Mouse (Mus musculus) thymus, postnatal 0 days (tissue): ENCODE measurements around the gene Sec16b. TPM values are rescaled to one million over a fixed set of nuclear protein-coding genes. Genes with fewer than 3 reads are reported as not detected.

ENCODE experiments used
- DNase-seq: peaks from one replicate; pipeline ENCODE4 v3.0.0-alpha.2; 2015; ENCODE audit warnings: low spot score
- polyA plus RNA-seq: library from polyadenylated mRNA; unstranded; fragments of >200 nt; fragmentation: Nextera tagmentation; extraction: Ambion mirVana; gene quantifications from 2 replicates; pipeline ENCODE4 v1.2.1, GENCODE M21; 2015

Gene Sec16b
- polyA plus RNA-seq, 1 experiment from 2014 or later = 0.29 TPM

DNA sequence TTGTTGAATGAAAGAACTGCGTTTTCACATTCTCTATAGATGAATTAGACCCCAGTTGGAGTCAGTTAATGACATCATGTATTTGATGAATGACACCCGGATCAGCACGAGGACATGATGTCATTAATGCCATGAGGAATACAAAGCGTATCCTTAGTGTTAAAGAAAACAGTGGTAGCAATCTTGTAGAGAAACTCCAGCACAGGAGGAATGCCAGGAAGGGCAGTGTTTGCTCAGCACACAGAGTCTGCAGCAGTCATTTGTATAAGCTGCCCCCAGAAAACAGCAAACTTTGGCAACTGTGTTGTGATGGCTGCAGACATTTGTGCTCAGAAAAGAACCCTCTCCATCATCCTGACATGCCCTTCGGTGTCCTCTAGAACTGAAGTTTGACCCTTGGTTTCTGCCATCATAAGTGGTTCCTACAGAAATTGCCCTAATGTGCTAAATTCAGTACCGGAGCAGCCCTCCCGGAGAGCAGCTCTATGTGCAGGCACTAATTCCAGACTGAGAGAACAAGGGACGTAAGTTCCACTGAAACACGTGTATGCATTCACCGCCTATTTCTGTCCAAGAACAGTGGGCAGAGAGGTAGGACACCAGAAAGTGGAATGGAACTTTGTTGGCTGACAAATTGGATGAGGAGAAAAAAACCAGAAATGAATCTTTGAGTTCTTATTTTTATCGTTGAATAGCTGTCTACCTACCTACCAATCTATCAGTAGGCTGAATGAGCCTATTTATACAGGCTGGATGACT is 6.3 kb downstream of the Sec16b start:
- DNase-seq = no peak

GRCm38 (mm10) chr1:157513559-157513958 is 7.0 kb downstream of the Sec16b start:
- no peak for DNase-seq

DNA sequence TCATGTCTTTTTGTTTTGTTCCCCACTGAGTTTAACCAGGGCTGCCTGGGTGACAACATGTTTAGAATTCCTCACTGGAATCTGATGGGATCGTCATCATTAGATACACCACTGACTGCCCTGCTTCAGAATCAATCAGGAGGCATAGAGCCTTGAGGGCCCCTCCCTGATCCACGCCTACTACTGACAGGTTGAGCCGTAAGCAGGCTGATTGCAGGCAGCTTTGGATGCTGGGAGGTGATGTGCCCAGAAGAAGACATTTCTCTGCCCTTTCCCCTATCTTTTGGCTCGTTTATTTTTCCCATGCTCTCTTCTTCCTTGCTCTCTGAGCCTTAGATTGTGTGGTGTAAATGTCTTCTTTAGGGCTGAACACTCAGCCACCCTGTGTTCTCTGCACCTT is 7.8 kb downstream of the Sec16b start:
- no peak for DNase-seq

DNA sequence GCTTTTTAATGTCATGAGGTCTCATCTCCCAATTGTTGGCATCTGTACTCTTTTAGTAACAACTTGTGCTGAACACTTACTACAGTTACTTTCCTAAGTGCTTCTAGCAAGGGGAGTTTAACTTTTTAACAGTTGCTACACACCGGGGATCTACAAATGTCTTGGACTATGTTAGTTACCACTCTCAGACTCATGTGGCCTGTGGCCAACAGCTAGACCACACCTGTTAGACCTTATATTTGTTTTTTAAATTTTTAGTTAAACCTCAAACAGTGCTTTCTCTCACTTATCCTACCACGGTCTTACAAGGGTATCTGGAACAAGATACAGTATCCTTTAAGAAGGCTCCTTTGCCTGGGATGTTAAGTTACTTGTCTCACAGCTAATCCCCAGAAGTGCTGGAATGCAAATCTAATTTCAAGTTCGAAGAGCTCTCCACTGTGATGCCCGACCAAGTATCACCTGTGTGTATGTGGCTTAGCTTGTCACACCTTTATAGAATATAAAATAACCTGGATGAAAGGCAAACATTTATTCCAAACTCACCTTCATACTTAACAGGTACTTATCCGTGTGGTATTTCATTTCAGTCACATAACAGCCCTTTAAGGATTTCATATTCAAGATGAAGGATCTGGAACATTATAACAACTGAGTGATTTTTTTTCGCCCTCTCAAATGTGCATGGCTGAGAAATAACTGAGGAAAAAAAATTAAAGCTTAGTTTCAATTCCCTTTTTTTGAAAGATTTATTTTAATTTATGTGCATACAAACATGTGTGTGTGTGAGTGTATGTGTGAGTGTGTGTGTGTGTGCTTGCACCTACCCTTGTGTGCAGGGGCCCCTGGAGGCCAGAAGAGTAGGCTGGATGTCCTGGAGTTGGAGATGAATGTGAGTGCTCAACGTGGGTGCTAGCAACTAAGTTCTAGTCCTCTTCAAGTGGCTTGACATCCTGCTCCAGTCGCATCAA is 10.6 kb downstream of the Sec16b start:
- no peak for DNase-seq

- no peak for DNase-seq
Measured at GRCm38 (mm10) chr1:157518111-157518523, 11.6 kb downstream of the Sec16b start.

DNA sequence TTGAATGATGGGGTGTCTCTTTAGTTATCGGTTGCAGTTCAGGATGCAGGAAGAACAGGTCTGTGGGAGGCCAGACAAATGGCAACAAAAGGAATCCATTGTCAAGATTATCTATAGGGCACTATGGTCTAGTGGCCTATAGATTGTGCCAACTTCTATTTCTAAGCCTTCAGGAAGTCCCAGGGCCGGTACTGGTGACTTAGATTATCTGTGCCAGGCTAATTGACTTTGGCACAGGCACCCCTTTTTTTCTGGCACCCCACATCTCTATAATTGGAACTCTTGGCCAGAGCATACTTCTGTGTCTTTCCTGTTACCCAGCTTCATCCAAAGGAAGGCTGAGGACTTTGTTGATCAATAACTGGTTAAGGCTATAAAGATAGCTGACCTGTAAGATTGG is 12.9 kb downstream of the Sec16b start:
- no peak for DNase-seq

DNA sequence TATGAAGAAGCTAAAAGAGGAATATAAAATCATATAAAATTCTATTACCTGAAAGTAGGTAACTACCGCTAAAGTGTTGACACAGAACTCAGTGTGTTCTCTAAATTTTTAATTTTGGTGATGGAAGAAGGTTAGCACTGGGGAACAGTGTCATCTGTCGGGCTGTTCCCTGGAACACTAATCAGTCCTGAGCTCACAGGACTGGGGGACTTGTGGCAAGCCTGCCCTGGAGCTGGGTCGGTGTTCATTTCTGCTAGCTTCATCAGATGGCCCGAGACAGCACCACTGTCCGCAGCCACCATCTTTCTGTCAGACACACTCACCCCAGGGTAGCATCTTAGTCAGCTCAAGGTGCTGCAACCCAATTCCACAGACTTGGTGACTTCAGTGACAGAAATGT is 15.8 kb downstream of the Sec16b start:
- DNase-seq = no peak

GRCm38 (mm10) chr1:157524775-157525174 is 18.2 kb downstream of the Sec16b start:
- no peak for DNase-seq

- DNase-seq = no peak
Measured at GRCm38 (mm10) chr1:157525692-157526354, 19.3 kb downstream of the Sec16b start.

DNA sequence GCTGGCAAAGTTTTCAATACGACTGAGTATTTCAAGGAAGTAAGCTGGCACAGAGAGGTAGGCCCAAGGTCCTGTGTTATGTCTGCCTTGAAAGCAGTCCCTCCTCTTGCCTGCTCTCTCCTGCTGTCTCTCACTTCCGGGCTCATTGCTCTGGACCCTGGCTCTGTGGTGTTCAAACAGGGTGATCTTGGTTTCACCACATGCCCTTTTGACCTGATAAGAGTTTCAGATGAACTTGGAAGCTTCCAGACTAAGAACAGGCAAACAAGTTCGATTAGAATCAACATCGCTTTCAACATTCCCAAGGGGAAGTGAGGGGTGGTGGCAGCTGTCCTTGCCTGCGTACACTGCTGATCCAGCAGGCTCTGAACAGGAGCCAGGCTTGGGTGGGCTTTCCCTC is 20.1 kb downstream of the Sec16b start:
- DNase-seq = no peak

DNA sequence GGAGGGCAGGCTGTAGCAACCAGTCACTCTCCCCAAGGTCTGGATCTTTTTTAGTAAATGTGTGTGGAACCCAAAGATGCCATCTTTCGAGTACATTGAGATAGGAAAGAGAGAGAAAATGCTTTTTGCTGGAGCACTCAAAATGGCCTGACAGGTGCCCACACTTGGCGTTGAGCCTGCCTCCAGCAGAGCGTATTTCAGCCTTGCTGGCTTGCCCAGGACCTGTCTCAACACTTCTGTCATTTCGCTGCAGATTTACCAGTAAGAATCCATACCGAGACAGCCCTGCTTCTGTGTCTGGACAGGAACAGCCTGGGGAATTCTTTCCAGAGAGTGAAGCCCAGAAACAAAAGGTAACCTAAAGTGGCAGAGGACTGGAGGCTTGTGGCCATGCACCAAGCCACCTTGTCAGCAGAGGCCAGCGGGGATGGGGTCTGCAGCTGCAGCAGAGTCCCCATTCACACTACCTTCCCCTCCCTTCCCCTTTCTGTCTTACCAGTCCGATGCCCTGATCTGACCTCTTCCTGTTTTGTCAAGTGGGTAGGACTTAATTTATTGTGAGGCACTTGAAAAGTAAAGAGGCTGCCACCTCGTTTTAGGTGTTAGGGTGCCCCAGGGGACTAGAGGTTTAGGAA is 26.4 kb downstream of the Sec16b start:
- no peak for DNase-seq

- no peak for DNase-seq
Measured at GRCm38 (mm10) chr1:157535571-157535970, 29.0 kb downstream of the Sec16b start.

GRCm38 (mm10) chr1:157536471-157536870 is 29.9 kb downstream of the Sec16b start:
- DNase-seq = peak; percentile 38

DNA sequence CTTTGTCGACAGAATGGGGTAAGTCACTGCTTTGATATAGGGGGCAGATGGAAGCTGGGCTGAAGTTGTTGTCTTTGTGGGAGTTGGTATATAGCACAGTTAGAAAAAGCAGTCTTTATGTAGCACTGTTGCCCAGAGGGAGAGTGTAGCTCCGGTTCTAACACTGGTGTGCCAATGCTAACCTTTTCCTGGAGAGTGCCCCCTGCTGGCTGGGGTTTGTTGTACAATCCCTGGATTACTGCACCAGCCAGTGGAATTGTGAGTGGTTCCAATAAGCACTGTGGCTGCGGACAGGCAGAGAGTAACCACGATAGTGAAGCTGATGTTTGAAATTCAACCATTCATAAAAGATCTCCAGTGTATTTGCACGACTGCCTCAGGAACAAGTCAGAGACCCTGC is 31.1 kb downstream of the Sec16b start:
- DNase-seq = peak; percentile 25

DNA sequence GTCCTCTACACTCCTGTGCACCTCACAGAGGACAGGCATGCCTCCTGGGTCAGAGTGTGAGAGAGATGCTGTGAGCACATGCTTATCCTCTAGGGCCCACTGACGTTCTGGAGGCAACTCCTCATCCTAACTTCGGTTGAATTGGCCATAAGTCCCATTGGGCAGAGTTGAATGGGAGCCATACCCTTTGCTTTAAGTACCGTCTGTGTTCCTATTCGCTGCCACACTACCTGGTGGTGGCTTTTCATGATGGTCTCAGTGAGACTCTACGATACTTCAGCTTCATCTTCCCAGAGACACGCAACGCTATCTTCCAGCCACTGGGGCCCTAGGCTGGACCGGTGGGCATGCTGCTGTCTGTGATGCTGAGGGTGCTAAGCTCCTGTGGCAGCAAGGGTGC is 38.5 kb downstream of the Sec16b start:
- no peak for DNase-seq

DNA sequence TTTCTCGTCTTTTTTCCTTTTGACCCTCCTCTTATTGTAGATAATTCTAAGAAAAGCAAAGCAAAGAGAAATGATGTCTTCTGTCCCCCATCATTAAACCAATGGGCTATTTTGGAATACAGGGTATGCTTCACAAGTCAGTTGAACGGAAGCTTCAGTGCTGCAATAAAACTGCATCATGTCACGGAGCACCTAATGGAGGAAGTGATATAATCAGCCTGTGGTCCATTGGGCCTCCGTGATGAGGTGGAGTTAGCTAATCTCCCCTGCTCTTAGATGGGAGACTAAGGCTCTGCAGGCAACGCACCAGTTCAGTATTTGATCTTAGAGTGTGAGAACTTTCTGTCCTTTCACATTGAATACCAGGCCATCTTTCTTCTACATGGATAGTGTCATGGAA is 41.1 kb downstream of the Sec16b start:
- no peak for DNase-seq

- no peak for DNase-seq
Measured at GRCm38 (mm10) chr1:157549721-157550120, 43.2 kb downstream of the Sec16b start.

DNA sequence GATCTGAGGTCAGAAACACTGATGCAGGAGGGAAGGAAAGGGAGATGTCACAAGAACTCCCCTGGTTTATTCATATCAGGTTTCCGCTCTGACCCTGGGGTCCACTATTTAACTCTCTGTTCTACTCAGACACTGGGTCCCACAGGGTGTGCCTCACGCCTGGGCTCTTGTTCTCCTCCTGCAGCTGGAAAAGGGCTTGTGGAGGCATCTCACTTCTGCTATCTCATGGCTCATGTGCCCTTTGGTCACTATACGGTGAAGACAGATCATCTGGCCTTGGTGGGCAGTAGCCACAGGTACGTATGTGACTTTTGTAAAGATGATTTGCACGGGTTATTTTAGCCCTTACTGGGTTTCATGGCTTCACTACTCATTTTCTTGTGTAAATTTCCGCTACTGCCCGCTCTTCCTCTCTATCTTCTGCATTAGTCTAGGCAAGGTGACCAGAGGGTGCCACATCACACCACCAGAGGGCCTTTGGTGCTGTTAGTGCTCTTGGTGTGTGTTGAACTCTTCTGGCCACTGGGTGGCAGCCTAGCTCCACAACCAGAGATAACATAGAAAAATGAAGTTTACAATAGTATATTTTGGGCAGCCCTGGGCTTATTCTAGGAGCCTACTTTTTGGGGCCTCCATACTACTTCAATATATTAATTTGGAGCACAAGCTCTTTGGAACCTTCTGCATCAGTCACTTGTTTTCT is 46.4 kb downstream of the Sec16b start:
- peak; percentile 60 for DNase-seq

- no peak for DNase-seq
Measured at GRCm38 (mm10) chr1:157554163-157554562, 47.6 kb downstream of the Sec16b start.

DNA sequence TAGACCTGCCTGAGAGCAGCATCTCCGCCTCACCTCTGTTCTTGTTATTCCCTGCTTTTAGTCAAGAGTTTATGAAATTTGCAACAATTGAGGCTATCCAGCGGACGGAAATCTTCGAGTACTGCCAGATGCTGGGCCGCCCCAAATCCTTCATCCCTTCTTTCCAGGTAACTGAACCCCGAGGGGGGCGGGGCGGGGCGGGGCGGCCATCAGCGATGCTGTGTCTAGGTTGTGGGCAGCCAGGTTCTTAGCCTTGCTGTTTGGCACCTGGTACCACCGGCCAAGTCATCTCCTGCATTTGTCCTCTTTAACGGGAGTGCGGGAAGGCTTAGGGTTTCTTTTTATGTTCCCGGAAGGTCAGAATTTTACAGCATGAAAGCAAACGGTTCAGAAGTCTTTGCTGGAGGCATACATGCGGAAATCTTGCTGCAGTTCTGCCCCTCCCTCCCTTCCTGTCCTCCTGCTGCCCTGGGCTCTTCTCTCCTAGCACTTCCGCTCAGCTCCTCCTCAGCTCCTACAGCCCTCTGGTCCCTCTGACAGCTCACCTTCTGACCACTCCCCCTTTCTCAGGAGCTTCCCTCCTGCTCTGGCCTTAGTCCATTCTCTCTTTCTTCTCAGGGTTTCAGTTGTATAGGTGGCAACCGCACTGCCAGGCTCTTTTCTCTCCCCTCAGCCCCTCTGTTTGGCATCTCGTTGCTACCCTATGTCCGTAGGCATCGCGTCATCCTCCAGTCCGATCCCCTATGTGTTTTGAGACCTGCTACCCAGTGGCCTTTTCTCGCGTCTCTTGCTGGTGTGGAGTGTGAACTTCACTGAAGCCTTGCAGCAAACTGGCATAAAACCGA is 48.4 kb downstream of the Sec16b start:
- DNase-seq = peak; percentile 19
